Mouse (Mus musculus) myocyte (in vitro differentiated cells): Measurements from ENCODE around the gene Cmya5.

Experiments used
- CEBPB ChIP-seq: IDR thresholded peaks from 2 replicates; pipeline ENCODE4 v1.6.1; 2011; ENCODE audit warnings: mild to moderate bottlenecking, moderate library complexity; ENCODE audit not compliant: poor library complexity, insufficient read depth, severe bottlenecking
- MYOD1 ChIP-seq, 3 experiments: IDR thresholded peaks; one replicate each; pipeline ENCODE4 v1.6.1; 2011; ENCODE audit warnings: control low read depth in 2 of 3, low read depth in 2 of 3, mild to moderate bottlenecking in 2 of 3, moderate library complexity in 1 of 3; ENCODE audit not compliant: insufficient read length in 2 of 3, control insufficient read depth in 1 of 3
- POLR2A ChIP-seq: IDR thresholded peaks from one replicate; pipeline ENCODE4 v1.6.1; 2011; ENCODE audit warnings: low read depth, mild to moderate bottlenecking, control low read depth, moderate library complexity; ENCODE audit not compliant: insufficient read length
- POLR2AphosphoS2 ChIP-seq: IDR thresholded peaks from one replicate; pipeline ENCODE4 v1.6.1; 2011; ENCODE audit warnings: low read depth, control low read depth; ENCODE audit not compliant: insufficient read length
- TCF3 ChIP-seq: IDR thresholded peaks from one replicate; pipeline ENCODE4 v1.6.1; 2011; ENCODE audit warnings: low read depth, control low read depth; ENCODE audit not compliant: insufficient read length
- USF1 ChIP-seq: IDR thresholded peaks from one replicate; pipeline ENCODE4 v1.6.1; 2011; ENCODE audit warnings: low read depth, mild to moderate bottlenecking, control low read depth, moderate library complexity

DNA sequence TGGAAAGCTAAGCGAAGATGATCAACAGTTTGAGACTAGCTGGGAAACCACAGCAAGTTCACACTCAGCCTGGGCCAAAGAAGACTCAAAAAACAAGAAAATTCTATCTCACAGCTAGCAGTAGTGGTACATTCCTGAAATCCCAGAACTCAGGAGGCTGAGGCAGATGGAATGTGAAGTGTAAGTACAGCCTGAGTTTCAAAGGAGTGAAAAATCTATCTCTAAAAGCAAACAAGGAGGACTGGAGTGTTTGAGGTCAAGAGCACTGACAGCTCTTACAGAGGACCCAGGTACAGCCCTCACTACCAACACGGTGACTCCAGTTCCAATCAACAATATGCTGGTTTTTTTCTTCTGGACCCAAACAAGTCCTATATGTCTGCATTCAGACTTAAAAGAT lies 44.9 kb upstream of the Cmya5 start:
- TF ChIP-seq USF1 (no peak), TCF3 (no peak), POLR2A (no peak), MYOD1 (IDR thresholded peaks at IDR 0.05; ENCODE audit: control insufficient read depth in 1 of 3, insufficient read length in 2 of 3, low read depth in 2 of 3) (no peak), POLR2AphosphoS2 (no peak), CEBPB (no peak)
